Mouse (Mus musculus): ENCODE measurements around the gene Ltf.

Ltf gene

GRCm38 (mm10) chr9:111019022-111019421, at the start of gene Ltf:
Ltf (plus strand) TSS chr9:111019271.
- DNase-seq: no peak

- DNase-seq: no peak
Observed at GRCm38 (mm10) chr9:110979411-110979810, 39.7 kb upstream of the Ltf start.

GRCm38 (mm10) chr9:110982351-110982750, 36.7 kb upstream of the Ltf start:
- DNase-seq: no peak

GRCm38 (mm10) chr9:110984096-110984495, 35.0 kb upstream of the Ltf start:
- DNase-seq: no peak

GRCm38 (mm10) chr9:110985541-110985940, 33.5 kb upstream of the Ltf start:
- no peak for DNase-seq

- no peak for DNase-seq
Observed at GRCm38 (mm10) chr9:110985951-110986350, 33.1 kb upstream of the Ltf start.

GRCm38 (mm10) chr9:110987331-110987730, 31.7 kb upstream of the Ltf start:
- DNase-seq: no peak

- DNase-seq: no peak
Observed at GRCm38 (mm10) chr9:110988078-110988477, 31.0 kb upstream of the Ltf start.

- DNase-seq: no peak
Observed at GRCm38 (mm10) chr9:110989141-110989540, 29.9 kb upstream of the Ltf start.

GRCm38 (mm10) chr9:110989543-110989942, 29.5 kb upstream of the Ltf start:
- no peak for DNase-seq

- DNase-seq: no peak
Observed at GRCm38 (mm10) chr9:110990204-110990603, 28.9 kb upstream of the Ltf start, which contains the start of gene Rtp3. Rtp3 (minus strand) TSS chr9:110990583.

- no peak for DNase-seq
Observed at GRCm38 (mm10) chr9:110993281-110993709, 25.8 kb upstream of the Ltf start.

- DNase-seq: peak; percentile 65
Observed at GRCm38 (mm10) chr9:110994716-110995172, 24.3 kb upstream of the Ltf start.

- peak; percentile 49 for DNase-seq
Observed at GRCm38 (mm10) chr9:110997245-110997644, 21.8 kb upstream of the Ltf start.

GRCm38 (mm10) chr9:110999056-110999455, 20.0 kb upstream of the Ltf start:
- no peak for DNase-seq

- DNase-seq: no peak
Observed at GRCm38 (mm10) chr9:110999856-111000255, 19.2 kb upstream of the Ltf start.

- DNase-seq: no peak
Observed at GRCm38 (mm10) chr9:111001621-111002020, 17.4 kb upstream of the Ltf start.

- DNase-seq: no peak
Observed at GRCm38 (mm10) chr9:111003279-111003678, 15.8 kb upstream of the Ltf start.

- no peak for DNase-seq
Observed at GRCm38 (mm10) chr9:111006544-111006943, 12.5 kb upstream of the Ltf start.

- DNase-seq: no peak
Observed at GRCm38 (mm10) chr9:111009763-111010162, 9.3 kb upstream of the Ltf start.

- DNase-seq: no peak
Observed at GRCm38 (mm10) chr9:111011550-111011949, 7.5 kb upstream of the Ltf start.

- DNase-seq: no peak
Observed at GRCm38 (mm10) chr9:111012041-111012440, 7.0 kb upstream of the Ltf start.

GRCm38 (mm10) chr9:111015658-111016057, 3.4 kb upstream of the Ltf start:
- no peak for DNase-seq

GRCm38 (mm10) chr9:111026791-111027190, 7.7 kb downstream of the Ltf start:
- no peak for DNase-seq

GRCm38 (mm10) chr9:111033717-111034116, 14.6 kb downstream of the Ltf start:
- DNase-seq: no peak

- no peak for DNase-seq
Observed at GRCm38 (mm10) chr9:111039966-111040365, 20.9 kb downstream of the Ltf start.
